Mouse (Mus musculus): ENCODE data around the gene C130073F10Rik. TPM values are rescaled to one million over a fixed set of nuclear protein-coding genes. Genes with fewer than 3 reads are reported as not detected.
"Not testable (repeated sequence)": the region's sequence is repeated elsewhere in the genome, so short reads cannot be mapped to it uniquely, and the experiment has no call there.

The C130073F10Rik gene
- polyA plus RNA-seq (2014; fragmentation: Nextera tagmentation; extraction: Ambion mirVana) = not detected in 2 replicates

DNA sequence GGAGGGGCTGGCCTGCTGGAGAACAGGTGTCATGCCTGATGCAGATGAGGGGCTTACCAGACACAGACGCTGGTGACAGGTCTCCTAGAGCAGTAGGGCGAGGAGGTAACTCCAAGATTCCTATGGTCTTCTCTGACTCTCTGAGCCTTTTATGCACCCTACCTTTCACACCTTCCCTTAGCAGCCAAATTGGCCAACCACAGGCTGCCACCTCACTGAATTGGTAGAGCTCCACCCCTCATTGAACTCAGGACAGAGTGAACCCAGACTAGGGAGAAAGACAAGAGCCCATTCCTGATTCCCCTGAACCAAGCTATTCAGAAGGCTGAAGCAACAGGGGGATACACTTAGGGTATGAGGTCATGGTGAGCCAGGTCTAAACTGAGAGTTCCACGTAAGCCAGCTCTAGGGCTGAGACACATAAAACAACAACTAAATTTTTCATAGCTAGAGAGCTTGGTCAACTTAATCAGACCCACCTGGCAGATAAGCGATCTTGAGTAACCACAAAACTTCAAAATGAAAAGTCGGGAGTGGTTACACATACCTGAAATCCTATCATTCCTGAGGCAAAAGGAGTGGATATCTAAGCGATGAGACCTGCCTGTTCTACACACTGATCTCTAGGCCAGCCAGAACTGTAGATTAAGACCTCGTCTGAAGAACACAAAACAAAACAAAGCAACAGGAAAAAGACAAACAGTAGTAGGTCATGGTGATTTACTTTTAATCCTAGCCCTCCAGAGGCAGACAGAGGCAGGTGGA lies at the start of gene C130073F10Rik:
Gene C130073F10Rik (minus strand): TSS at position 134 of the 765 bp plus-strand sequence.
- H3K27me3 ChIP-seq (ENCODE audit: control insufficient read depth, insufficient read depth, low read length) = no peaks in the 10 kb centered on the region
- H3K9ac ChIP-seq (ENCODE audit: low read length) = no peak within 1 kb of the TSS
- no peaks in the 10 kb centered on the region for H3K36me3 ChIP-seq (ENCODE audit: control insufficient read depth, insufficient read depth, low read length)
- no peaks in the 10 kb centered on the region for H3K9me3 ChIP-seq (ENCODE audit: control insufficient read depth, low read length)
- no peak for ATAC-seq (ENCODE audit: low FRiP score)
- H3K27ac ChIP-seq (ENCODE audit: low read depth, low read length) = no peak within 1 kb of the TSS
- no peak for DNase-seq (ENCODE audit: low spot score, missing footprints)
- no peak within 1 kb of the TSS for H3K4me3 ChIP-seq (ENCODE audit: low read depth, low read length)
- no peak within 1 kb of the TSS for H3K4me2 ChIP-seq
- no peaks in the 10 kb centered on the region for H3K4me1 ChIP-seq (ENCODE audit: control insufficient read depth, insufficient read depth, low read length)
- 84% methylated on average over 7 of the region's 7 CpGs for WGBS

- not testable (repeated sequence) for H3K27me3 ChIP-seq (ENCODE audit: control insufficient read depth, insufficient read depth, low read length); H3K9ac ChIP-seq (ENCODE audit: low read length); H3K9me3 ChIP-seq (ENCODE audit: control insufficient read depth, low read length); H3K4me2 ChIP-seq; ATAC-seq (ENCODE audit: low FRiP score); H3K4me1 ChIP-seq (ENCODE audit: control insufficient read depth, insufficient read depth, low read length); DNase-seq (ENCODE audit: low spot score, missing footprints); H3K36me3 ChIP-seq (ENCODE audit: control insufficient read depth, insufficient read depth, low read length); H3K27ac ChIP-seq (ENCODE audit: low read depth, low read length); H3K4me3 ChIP-seq (ENCODE audit: low read depth, low read length)
- WGBS = 80% methylated on average over 2 of the region's 2 CpGs
These were observed 46.5 kb upstream of the C130073F10Rik start, which contains the start of gene Gm12794 for GRCm38 (mm10) chr4:101940107-101940506. TSS of gene Gm12794 (plus strand) at chr4:101940407.

DNA sequence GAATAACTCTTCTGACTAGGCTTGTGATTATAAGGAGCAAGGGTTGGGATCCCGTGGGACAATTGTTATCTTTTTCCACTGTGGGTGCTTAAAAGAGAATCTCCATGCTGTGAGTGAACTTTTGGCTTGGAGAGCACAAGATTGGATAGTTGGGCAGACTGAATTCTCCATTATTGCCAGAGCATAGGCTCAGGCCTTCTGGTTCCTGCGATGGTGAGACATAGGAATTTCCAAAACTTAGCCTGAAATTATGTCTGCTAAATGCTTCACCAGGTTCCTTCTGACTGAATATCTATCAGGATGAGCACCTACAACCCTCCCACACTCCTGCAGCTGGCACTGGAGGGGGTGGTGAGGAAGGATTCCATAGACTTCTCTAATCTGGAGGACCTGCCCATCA lies 15.2 kb upstream of the C130073F10Rik start, which contains the start of gene Gm12800:
Gene Gm12800 (plus strand): TSS at position 301 of the 400 bp plus-strand sequence.
- not testable (repeated sequence) for H3K27ac ChIP-seq (ENCODE audit: low read depth, low read length); H3K27me3 ChIP-seq (ENCODE audit: control insufficient read depth, insufficient read depth, low read length); H3K9ac ChIP-seq (ENCODE audit: low read length); ATAC-seq (ENCODE audit: low FRiP score); H3K9me3 ChIP-seq (ENCODE audit: control insufficient read depth, low read length); H3K4me1 ChIP-seq (ENCODE audit: control insufficient read depth, insufficient read depth, low read length); H3K4me2 ChIP-seq; H3K36me3 ChIP-seq (ENCODE audit: control insufficient read depth, insufficient read depth, low read length); H3K4me3 ChIP-seq (ENCODE audit: low read depth, low read length); DNase-seq (ENCODE audit: low spot score, missing footprints)
- WGBS = 87% methylated on average over 2 of the region's 2 CpGs

- no peak overlapping the region for H3K27ac ChIP-seq (ENCODE audit: low read depth, low read length)
- ATAC-seq (ENCODE audit: low FRiP score) (no peak), DNase-seq (ENCODE audit: low spot score, missing footprints) (no peak)
- no peaks in the 10 kb centered on the region for H3K9me3 ChIP-seq (ENCODE audit: control insufficient read depth, low read length)
- H3K9ac ChIP-seq (ENCODE audit: low read length) = no peak overlapping the region
- no peaks in the 10 kb centered on the region for H3K27me3 ChIP-seq (ENCODE audit: control insufficient read depth, insufficient read depth, low read length)
- H3K4me3 ChIP-seq (ENCODE audit: low read depth, low read length) = no peak overlapping the region
- no peaks in the 10 kb centered on the region for H3K4me1 ChIP-seq (ENCODE audit: control insufficient read depth, insufficient read depth, low read length)
- H3K4me2 ChIP-seq = no peak overlapping the region
- no peaks in the 10 kb centered on the region for H3K36me3 ChIP-seq (ENCODE audit: control insufficient read depth, insufficient read depth, low read length)
These were observed 4.2 kb downstream of the C130073F10Rik start for GRCm38 (mm10) chr4:101889377-101889776.

- Histone ChIP-seq H3K4me1 (ENCODE audit: control insufficient read depth, insufficient read depth, low read length) (no peaks in the 10 kb centered on the region), H3K4me2 (no peak overlapping the region), H3K36me3 (ENCODE audit: control insufficient read depth, insufficient read depth, low read length) (no peaks in the 10 kb centered on the region), H3K27ac (ENCODE audit: low read depth, low read length) (no peak overlapping the region), H3K9me3 (ENCODE audit: control insufficient read depth, low read length) (no peaks in the 10 kb centered on the region), H3K9ac (ENCODE audit: low read length) (no peak overlapping the region), H3K27me3 (ENCODE audit: control insufficient read depth, insufficient read depth, low read length) (no peaks in the 10 kb centered on the region), H3K4me3 (ENCODE audit: low read depth, low read length) (no peak overlapping the region)
- no peak for ATAC-seq (ENCODE audit: low FRiP score)
- 43% methylated on average over 3 of the region's 3 CpGs for WGBS
- DNase-seq (ENCODE audit: low spot score, missing footprints) = no peak
These were observed 9.9 kb downstream of the C130073F10Rik start for GRCm38 (mm10) chr4:101883641-101884040.

DNA sequence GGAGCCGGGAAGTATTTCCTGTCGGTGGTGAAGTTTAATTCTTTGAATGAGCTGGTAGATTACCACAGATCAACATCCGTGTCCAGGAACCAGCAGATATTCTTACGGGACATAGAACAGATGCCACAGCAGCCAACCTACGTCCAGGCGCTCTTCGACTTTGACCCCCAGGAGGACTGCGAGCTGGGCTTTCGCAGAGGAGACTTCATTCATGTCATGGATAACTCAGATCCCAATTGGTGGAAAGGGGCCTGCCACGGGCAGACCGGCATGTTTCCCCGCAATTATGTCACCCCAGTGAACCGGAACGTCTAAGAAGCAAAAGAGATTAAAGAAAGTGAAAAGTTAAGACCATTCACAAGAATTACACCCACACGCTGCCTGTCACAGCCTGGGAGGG lies 17.9 kb downstream of the C130073F10Rik start:
- not testable (repeated sequence) for H3K27ac ChIP-seq (ENCODE audit: low read depth, low read length); H3K36me3 ChIP-seq (ENCODE audit: control insufficient read depth, insufficient read depth, low read length); H3K27me3 ChIP-seq (ENCODE audit: control insufficient read depth, insufficient read depth, low read length); DNase-seq (ENCODE audit: low spot score, missing footprints); H3K4me2 ChIP-seq; H3K4me1 ChIP-seq (ENCODE audit: control insufficient read depth, insufficient read depth, low read length); H3K4me3 ChIP-seq (ENCODE audit: low read depth, low read length); H3K9me3 ChIP-seq (ENCODE audit: control insufficient read depth, low read length); ATAC-seq (ENCODE audit: low FRiP score); H3K9ac ChIP-seq (ENCODE audit: low read length)
- 87% methylated on average over 15 of the region's 15 CpGs for WGBS

DNA sequence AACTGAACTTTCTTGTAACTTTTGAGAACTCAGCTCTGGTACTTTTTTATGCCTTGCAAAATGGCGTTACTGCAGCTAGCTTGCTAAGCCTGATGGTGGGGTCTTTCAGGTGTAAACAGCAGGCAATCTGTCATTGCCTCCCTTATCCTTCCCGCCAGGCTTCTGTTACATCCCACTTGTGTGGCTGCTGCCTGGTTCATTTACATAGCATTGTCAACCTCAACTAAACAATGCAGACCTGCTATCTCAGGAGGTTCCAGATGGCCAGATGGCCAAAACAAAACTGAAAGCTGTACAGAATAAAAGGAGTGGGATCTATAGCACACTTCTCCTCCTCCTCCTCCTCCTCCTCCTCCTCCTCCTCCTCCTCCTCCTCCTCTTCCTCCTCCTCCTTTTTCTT lies 21.6 kb downstream of the C130073F10Rik start:
- H3K9me3 ChIP-seq (ENCODE audit: control insufficient read depth, low read length); H3K9ac ChIP-seq (ENCODE audit: low read length); H3K4me2 ChIP-seq; H3K36me3 ChIP-seq (ENCODE audit: control insufficient read depth, insufficient read depth, low read length); H3K27ac ChIP-seq (ENCODE audit: low read depth, low read length); H3K4me3 ChIP-seq (ENCODE audit: low read depth, low read length); H3K4me1 ChIP-seq (ENCODE audit: control insufficient read depth, insufficient read depth, low read length); ATAC-seq (ENCODE audit: low FRiP score); H3K27me3 ChIP-seq (ENCODE audit: control insufficient read depth, insufficient read depth, low read length); DNase-seq (ENCODE audit: low spot score, missing footprints): not testable (repeated sequence)
- 70% methylated on average over 2 of the region's 2 CpGs for WGBS

GRCm38 (mm10) chr4:101862289-101862688 lies 31.3 kb downstream of the C130073F10Rik start:
- H3K27me3 ChIP-seq (ENCODE audit: control insufficient read depth, insufficient read depth, low read length) = no peaks in the 10 kb centered on the region
- no peak overlapping the region for H3K4me2 ChIP-seq
- no peak for ATAC-seq (ENCODE audit: low FRiP score)
- H3K4me3 ChIP-seq (ENCODE audit: low read depth, low read length) = no peak overlapping the region
- no peaks in the 10 kb centered on the region for H3K36me3 ChIP-seq (ENCODE audit: control insufficient read depth, insufficient read depth, low read length)
- H3K9ac ChIP-seq (ENCODE audit: low read length) = no peak overlapping the region
- no peaks in the 10 kb centered on the region for H3K4me1 ChIP-seq (ENCODE audit: control insufficient read depth, insufficient read depth, low read length)
- no peak for DNase-seq (ENCODE audit: low spot score, missing footprints)
- 89% methylated on average over 6 of the region's 6 CpGs for WGBS
- no peak overlapping the region for H3K27ac ChIP-seq (ENCODE audit: low read depth, low read length)
- H3K9me3 ChIP-seq (ENCODE audit: control insufficient read depth, low read length) = no peaks in the 10 kb centered on the region

DNA sequence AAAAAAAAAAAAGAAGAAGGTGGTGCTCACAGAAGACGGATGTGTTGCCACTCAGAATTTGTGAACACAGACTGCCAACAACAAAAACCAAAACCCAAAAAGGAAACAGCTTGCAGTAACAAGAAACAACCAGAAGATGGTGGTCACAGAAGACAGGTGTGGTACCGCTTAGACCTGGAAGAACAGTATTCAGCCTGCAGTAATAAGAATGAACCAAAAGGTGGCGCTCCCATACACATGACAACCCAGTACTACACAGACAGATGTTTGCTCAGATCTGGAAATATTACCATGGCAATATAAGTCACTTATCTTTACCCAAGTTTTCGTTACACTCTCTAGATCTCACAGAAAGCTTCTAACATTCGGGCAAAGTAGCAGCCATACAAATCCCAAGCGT lies 32.7 kb downstream of the C130073F10Rik start:
- no peak for DNase-seq (ENCODE audit: low spot score, missing footprints)
- no peaks in the 10 kb centered on the region for H3K4me1 ChIP-seq (ENCODE audit: control insufficient read depth, insufficient read depth, low read length)
- no peak overlapping the region for H3K4me3 ChIP-seq (ENCODE audit: low read depth, low read length)
- H3K9me3 ChIP-seq (ENCODE audit: control insufficient read depth, low read length) = no peaks in the 10 kb centered on the region
- H3K27me3 ChIP-seq (ENCODE audit: control insufficient read depth, insufficient read depth, low read length) = no peaks in the 10 kb centered on the region
- H3K9ac ChIP-seq (ENCODE audit: low read length) = no peak overlapping the region
- H3K27ac ChIP-seq (ENCODE audit: low read depth, low read length) = no peak overlapping the region
- H3K36me3 ChIP-seq (ENCODE audit: control insufficient read depth, insufficient read depth, low read length) = no peaks in the 10 kb centered on the region
- H3K4me2 ChIP-seq = no peak overlapping the region
- WGBS = 46% methylated on average over 6 of the region's 6 CpGs
- no peak for ATAC-seq (ENCODE audit: low FRiP score)
